Mouse (Mus musculus) midbrain, embryonic 12.5 days (tissue): ENCODE data around the gene Cyp4f40. TPM values are rescaled to one million over a fixed set of nuclear protein-coding genes. Genes with fewer than 3 reads are reported as not detected.
"Not testable (repeated sequence)": the region's sequence is repeated elsewhere in the genome, so short reads cannot be mapped to it uniquely, and the experiment has no call there.

Experiments
- ATAC-seq: fragments of 200-750 bp; cut with Nextera tagmentation; 2 replicates; pipeline ENCODE4 v1.8.0; 2017; ENCODE audit warnings: low read depth, moderate TSS enrichment, moderate library complexity; ENCODE audit not compliant: low FRiP score
- H3K27ac ChIP-seq: fragments of 300-500 bp; sonication (generic); replicated peaks from 2 replicates; pipeline ENCODE4 v1.5.1; 2016; ENCODE audit warnings: mild to moderate bottlenecking
- H3K27me3 ChIP-seq: fragments of 300-500 bp; sonication (generic); 2 replicates; pipeline ENCODE4 v1.6.1; 2016; ENCODE audit warnings: mild to moderate bottlenecking
- H3K36me3 ChIP-seq: fragments of 300-500 bp; sonication (generic); 2 replicates; pipeline ENCODE4 v1.6.1; 2016
- H3K4me1 ChIP-seq: fragments of 300-500 bp; sonication (generic); 2 replicates; pipeline ENCODE4 v1.6.1; 2016
- H3K4me2 ChIP-seq: fragments of 300-500 bp; sonication (generic); replicated peaks from 2 replicates; pipeline ENCODE4 v1.6.1; 2016; ENCODE audit warnings: mild to moderate bottlenecking, moderate library complexity
- H3K4me3 ChIP-seq: fragments of 300-500 bp; sonication (generic); 2 replicates; pipeline ENCODE4 v1.5.1; 2016; ENCODE audit warnings: mild to moderate bottlenecking
- H3K9ac ChIP-seq: fragments of 300-500 bp; sonication (generic); replicated peaks from 2 replicates; pipeline ENCODE4 v1.6.1; 2016; ENCODE audit warnings: mild to moderate bottlenecking, moderate library complexity
- H3K9me3 ChIP-seq: fragments of 300-500 bp; sonication (generic); 2 replicates; pipeline ENCODE4 v1.6.1; 2016; ENCODE audit warnings: mild to moderate bottlenecking
- WGBS: fragments of 180-500 bp; shearing (Covaris S2); methylation state at CpG from one replicate; pipeline ENCODE4 v1.1.7; 2016; 5-methylcytosine and 5-hydroxymethylcytosine counted together
- polyA plus RNA-seq: library from polyadenylated mRNA; unstranded; fragments of >200 nt; fragmentation: Nextera tagmentation; extraction: Ambion mirVana; gene quantifications from 2 replicates; pipeline ENCODE4 v1.2.1, GENCODE M21; 2016

Gene Cyp4f40
- polyA plus RNA-seq, 1 experiment from 2014 or later = not detected

DNA sequence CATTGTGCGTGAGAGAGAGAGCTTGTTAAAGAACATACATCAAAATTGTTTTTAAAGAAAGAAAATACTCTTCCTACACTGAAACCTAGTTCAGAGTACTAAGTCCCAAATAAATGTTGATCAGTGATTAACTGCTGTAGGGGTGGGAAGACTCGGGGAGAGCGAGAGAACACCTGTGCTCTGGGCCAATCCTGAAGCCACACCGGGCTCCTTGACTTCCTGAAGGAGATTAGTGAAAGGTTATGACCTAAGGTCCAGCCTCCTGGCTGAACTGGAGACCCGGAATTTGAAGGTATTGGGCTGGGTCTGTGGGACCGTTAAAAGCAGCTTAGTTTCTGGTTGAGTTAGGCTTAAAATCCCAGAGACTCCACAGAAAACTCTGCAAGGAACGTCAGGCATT, 64.1 kb downstream of the Cyp4f40 start:
- 0 out of 2 replicates have a peak, but pooled peaks cover 2% of the 10 kb centered on the region for H3K9me3 ChIP-seq
- H3K4me1 ChIP-seq = 0 out of 2 replicates have a peak, but pooled peaks cover 4% of the 10 kb centered on the region
- no peaks in the 10 kb centered on the region for H3K36me3 ChIP-seq
- no peak overlapping the region for H3K9ac ChIP-seq
- no peak overlapping the region for H3K4me3 ChIP-seq
- no peak overlapping the region for H3K27ac ChIP-seq
- ATAC-seq = no peak
- no peaks in the 10 kb centered on the region for H3K27me3 ChIP-seq
- WGBS = 81% methylated on average over 7 of the region's 7 CpGs
- H3K4me2 ChIP-seq = no peak overlapping the region

DNA sequence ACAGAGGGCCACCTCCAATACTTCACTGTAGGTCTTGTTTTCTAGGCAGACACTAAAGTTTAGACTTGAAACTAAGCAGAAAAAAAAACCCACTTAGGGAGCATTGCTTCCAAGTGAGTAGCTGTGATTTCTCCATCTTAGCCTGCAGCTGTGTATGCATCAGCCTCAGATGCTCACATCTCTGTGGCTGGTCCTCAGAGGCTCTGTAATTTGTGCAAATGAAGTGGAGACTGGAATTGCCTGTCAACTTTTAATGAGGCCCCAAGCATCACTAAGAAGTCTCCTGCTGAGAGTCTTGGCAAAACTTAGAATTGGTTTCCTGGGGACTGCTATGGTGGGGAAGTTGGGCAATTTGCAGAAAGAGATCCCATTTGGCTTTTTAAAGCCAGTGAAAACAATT, 67.7 kb downstream of the Cyp4f40 start:
- H3K9me3 ChIP-seq, H3K36me3 ChIP-seq, H3K4me3 ChIP-seq, H3K4me2 ChIP-seq, H3K27me3 ChIP-seq, H3K9ac ChIP-seq, H3K27ac ChIP-seq, ATAC-seq, H3K4me1 ChIP-seq: not testable (repeated sequence)

Other genes with a start within 250 kb of the Cyp4f40 start
- not detected in 2 replicates for gene Pglyrp2, start 234.7 kb upstream of the Cyp4f40 start, polyA plus RNA-seq
- 0.48 and 0.56 TPM in 2 replicates for gene Cyp4f39, start 206.2 kb upstream of the Cyp4f40 start, polyA plus RNA-seq
- gene Cyp4f17, start 152.8 kb upstream of the Cyp4f40 start, polyA plus RNA-seq = 11.4 and 11.7 TPM in 2 replicates
- 16.7 and 19.9 TPM in 2 replicates for gene Cyp4f16, start 122.3 kb upstream of the Cyp4f40 start, polyA plus RNA-seq
- gene Cyp4f37, start 37.6 kb upstream of the Cyp4f40 start, polyA plus RNA-seq = 1.1 TPM in 1 of 2 replicates, not detected in the other
- 0.40 and 0.80 TPM in 2 replicates for gene Cyp4f15, start 26.7 kb downstream of the Cyp4f40 start, polyA plus RNA-seq
- gene Zfp871, start 129.4 kb downstream of the Cyp4f40 start, polyA plus RNA-seq = 52.0 and 55.5 TPM in 2 replicates
- 53.5 and 57.9 TPM in 2 replicates for gene Zfp811, start 151.0 kb downstream of the Cyp4f40 start, polyA plus RNA-seq
- gene Zfp799, start 171.4 kb downstream of the Cyp4f40 start, polyA plus RNA-seq = 18.6 and 20.4 TPM in 2 replicates
- gene Zfp870, start 232.7 kb downstream of the Cyp4f40 start, polyA plus RNA-seq = 8.9 TPM in 2 replicates